Mouse (Mus musculus) brain, embryonic 14.5 days (tissue): ENCODE measurements around the gene Slc44a5. TPM values are rescaled to one million over a fixed set of nuclear protein-coding genes. Genes with fewer than 3 reads are reported as not detected.
"Not testable (repeated sequence)": the region's sequence is repeated elsewhere in the genome, so short reads cannot be mapped to it uniquely, and the experiment has no call there.

Source experiments
- DNase-seq: peaks from one replicate; pipeline ENCODE4 v3.0.0-alpha.2; 2011; ENCODE audit warnings: low read depth
- CTCF ChIP-seq: fragments of 200-500 bp; IDR thresholded peaks from 2 replicates; pipeline ENCODE4 v1.5.1; 2012; ENCODE audit warnings: inconsistent platforms, mild to moderate bottlenecking, moderate library complexity, borderline replicate concordance; ENCODE audit not compliant: insufficient read depth, insufficient read length; ENCODE audit errors: extremely low read depth
- POLR2A ChIP-seq: fragments of 200-500 bp; IDR thresholded peaks from 2 replicates; pipeline ENCODE4 v1.6.1; 2012; ENCODE audit warnings: mild to moderate bottlenecking, inconsistent platforms, borderline replicate concordance; ENCODE audit not compliant: poor library complexity, insufficient read depth, insufficient read length, severe bottlenecking; ENCODE audit errors: extremely low read depth
- polyA plus RNA-seq: library from polyadenylated mRNA; depleted of rRNA; stranded (reverse); fragments of >200 nt; gene quantifications from 2 replicates; pipeline ENCODE4 v1.2.3, GENCODE M21; 2012

Slc44a5 gene
- polyA plus RNA-seq, 1 experiment: 19.6 TPM

DNA sequence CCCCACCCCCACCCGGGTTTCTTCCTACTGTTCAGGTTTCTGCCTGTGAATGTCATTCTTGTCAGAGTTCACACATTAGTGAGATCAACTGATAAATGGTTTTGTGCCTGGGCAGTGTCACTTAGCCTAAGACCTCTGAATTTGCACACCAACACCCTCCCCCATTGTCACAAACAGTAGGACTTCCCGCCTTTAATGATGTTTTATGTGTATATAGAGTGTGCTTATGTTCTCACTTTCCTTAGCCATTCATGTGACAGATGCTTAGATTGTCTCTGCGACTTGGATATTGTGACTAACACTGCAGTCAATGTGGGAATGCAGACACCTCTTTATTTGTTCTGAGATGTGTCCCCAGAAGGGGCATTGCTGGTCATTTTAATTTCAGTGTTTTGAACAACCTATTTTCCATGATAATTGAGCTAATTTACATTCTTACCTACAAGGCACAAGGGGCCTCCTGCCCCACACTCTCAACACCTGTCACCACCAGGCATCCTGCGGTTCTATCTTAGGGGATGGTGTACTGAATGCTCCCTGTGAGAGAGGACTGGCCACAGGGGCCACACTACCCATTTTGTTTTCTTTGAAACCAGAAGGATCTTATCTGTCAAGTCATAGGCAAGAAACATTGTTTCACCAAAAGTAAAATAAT, 236.7 kb downstream of the Slc44a5 start:
- TF ChIP-seq POLR2A (no peak), CTCF (no peak)
- peak; percentile 73 for DNase-seq

DNA sequence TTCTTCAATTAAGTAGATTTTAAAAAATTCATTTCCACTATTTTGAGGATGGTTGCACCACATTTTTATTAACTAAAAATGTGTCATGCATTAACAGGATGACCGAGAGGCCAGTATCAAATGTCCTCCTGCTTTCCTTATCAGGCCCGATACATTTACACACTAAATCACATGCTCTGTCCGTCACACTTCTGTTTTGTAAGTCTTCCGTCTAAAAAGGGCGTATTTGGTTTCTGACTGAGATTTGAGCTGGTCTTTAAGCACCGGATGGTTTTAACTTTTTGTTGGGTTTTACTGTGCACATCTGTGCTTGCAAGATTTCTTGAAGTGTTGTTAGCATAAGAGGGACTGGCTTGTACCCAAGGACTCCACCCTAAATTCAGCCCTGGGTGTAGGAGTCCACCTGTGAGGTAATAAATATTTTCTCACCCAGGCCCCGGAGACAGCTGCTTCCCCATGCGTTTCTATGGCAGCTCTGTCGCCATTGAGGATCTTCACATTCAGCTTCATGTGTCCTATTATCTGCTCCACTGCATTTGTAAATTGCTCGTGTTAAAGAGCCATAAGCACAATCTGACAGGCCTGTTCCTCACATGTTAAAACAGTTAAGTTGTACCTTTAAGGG, 237.3 kb downstream of the Slc44a5 start:
- TF ChIP-seq CTCF (no peak), POLR2A (no peak)
- DNase-seq: peak; percentile 74

DNA sequence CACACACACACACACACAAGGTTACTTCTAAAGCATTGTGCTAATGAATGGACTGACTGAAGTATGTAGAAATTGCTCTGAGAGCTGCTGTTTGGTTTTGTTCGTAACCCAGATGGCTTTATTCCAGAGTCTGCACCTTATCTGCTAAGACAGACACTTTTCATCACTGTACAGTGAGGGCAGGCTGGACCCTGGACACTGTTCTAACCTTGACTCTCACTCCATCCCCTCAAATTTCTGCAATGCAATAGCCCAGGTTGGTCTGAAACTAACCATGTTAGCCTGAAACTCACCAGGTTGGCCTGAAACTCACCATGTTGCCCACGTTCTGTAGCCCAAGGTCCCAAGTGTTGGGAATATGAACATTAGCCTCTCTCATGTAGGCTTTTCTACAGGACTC, 239.3 kb downstream of the Slc44a5 start:
- DNase-seq: no peak
- no peak for TF ChIP-seq CTCF
- no peak for TF ChIP-seq POLR2A

DNA sequence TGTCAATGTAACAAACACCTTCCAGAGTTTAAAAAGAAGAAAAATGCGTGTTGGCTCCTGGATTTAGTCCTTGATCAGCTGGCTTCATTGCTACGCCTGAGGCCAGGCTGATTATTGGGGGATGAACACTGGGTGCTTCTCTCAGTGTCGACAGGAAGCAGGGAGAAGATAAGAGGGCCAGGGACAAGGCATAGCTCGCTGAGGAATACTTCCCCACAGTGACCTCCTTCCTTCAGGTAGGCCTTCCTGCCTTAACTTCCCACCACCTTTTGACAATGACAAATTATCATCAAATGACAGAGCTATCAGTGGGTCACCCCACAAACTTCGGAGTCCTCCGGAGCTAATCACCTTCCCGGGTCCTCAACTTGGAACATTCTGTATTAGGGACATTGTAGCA, 242.1 kb downstream of the Slc44a5 start:
- TF ChIP-seq POLR2A (no peak), CTCF (no peak)
- DNase-seq: no peak

DNA sequence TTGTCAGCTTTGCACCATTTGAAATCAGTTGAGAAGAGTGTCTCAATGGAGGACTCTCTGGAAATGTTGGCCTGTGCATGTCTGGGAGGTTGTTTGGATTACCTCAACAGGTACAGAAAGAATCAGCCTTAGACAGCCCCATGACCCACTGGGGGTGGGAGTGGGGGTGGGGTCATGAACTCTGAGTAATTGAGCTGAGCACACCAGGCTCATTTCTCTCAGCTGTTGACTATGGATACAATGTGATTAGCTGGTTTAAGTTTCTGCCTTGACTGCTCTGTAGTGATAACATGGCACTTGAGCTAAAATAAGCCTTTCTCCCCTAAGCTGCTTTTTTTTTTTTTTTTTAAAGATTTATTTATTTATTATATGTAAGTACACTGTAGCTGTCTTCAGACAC, 242.5 kb downstream of the Slc44a5 start:
- no peak for DNase-seq
- no peak for TF ChIP-seq POLR2A
- TF ChIP-seq CTCF: no peak

DNA sequence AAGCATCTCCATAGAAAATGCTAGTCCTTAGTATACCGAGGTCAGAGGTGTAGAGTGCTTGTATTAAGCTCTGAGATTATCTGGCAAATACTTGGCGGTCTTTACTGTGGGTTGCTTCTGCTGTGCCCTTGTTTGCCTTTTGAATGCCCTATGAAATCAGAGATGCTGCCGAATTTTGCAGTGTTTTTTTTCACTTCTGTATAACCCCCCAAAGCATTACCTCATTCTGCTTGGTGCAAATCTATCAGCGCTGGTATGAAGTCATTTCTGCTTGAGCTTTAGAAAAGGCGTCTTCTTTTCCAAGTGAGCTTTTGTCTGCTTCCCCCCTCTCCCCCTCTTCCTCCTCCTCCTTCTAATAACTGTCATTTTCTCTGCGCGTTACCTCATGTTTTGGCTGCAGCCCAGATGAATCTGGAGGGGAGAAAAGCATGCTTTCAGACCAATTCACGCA, 248.9 kb downstream of the Slc44a5 start:
- DNase-seq: peak; percentile 89
- no peak for TF ChIP-seq CTCF
- TF ChIP-seq POLR2A: no peak

DNA sequence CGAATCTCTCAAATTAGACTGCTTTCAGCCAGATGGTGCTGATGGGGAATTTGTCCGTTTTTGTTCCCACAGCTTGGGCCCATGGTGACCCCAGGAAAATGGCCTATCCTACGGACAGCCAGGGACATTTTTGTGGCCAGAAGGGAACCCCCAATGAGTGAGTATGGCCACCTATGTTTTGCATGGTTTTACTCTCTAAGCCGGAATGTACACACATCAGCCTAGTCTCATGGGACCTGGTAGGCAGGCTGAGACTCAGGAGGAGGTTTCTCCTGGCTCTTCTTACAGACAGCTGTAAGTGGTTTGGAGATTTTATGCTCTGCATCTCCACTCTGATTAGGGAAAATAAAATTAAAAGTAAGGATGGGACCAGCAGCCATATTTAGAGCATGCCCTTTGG, 249.5 kb downstream of the Slc44a5 start:
- no peak for TF ChIP-seq POLR2A
- TF ChIP-seq CTCF: no peak
- no peak for DNase-seq

DNA sequence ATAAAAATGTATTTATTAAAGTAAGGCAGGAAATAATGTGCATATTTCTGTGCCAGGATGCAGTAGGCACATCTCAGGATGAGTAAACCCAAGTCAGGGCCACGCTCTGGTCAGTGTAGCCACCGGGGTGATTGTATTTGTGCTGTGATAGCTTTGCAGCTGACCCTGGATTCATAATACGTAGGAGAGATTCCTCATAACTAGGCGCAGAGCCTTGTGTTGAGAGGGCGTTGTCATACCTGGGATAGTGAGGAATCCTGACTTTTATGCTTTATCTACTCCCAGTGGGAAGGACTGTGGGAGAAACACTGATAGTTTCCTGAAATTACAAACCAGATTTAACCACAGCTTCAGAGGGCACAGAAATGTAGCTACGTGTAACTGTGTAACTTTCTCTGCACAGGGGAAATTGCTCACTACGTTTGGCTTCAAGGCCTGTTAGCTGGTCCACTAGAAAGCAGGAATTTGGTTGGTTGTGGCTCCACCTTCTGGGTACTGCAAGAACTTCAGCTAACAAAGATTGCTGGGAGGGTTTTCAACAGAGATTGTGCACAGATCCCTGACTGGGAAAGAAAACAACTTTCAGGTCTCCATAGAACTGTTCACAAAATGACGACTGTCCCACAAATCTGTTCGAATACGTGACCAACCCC, 253.0 kb downstream of the Slc44a5 start:
- TF ChIP-seq POLR2A: no peak
- peak; percentile 85; the same call in 1 of the 2 replicates for TF ChIP-seq CTCF
- DNase-seq: peak; percentile 91

DNA sequence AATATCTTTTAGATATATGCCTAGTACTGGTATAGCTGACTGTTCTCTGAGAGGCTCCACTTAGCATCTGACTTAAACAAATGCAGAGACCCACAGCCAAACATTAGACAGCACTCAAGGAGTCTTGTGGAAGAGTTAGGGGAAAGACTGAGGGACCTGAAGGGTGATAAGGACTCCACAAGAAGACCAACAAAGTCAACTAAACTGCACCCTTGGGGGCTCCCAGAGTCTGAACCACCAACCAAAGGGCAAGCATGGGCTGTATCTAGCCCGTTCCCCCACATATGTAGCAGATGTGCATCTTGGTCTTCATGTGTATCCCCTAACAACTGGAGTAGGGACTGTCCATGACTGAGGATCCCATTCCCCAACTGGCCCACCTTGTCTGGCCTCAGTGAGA, 271.7 kb downstream of the Slc44a5 start:
- no peak for DNase-seq
- TF ChIP-seq CTCF (no peak), POLR2A (no peak)

DNA sequence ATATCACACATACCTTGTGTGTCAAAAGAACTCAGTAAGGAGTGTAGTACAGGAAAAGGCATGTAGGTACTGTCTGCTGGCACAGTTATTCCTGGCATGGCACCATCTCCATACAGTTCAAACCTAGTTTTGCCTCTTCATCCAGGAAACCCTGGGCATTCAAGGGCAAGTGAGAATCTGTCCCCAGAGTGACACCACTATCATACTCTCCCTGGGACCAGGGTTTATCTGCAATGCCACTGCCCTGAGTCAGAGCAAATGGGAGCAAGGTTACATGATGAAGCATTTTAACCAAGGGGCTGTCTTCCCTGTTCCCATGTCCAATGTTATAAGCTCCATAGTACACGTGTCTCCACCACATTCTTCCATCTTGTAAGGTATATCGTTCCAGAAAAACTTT, 278.2 kb downstream of the Slc44a5 start:
- no peak for DNase-seq

DNA sequence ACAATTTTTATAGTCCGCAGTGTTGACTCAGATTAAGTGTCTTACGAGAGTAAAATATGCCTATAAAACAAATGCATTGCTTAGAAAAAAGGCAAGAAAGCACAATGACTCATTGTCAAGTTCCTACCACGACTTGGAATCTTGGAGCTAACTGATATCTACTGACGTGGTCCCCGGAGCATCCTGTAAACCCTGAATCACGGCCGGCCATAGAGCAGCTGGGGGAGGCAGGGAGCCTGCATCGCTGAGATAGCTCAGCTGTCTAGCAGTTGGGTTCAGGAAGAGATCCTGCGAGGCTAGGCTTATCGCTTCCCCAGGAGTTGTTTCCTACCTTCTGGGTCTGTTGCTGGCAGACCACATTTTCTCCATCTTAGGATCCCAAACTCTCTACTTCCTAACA, 279.0 kb downstream of the Slc44a5 start:
- no peak for DNase-seq
- TF ChIP-seq POLR2A (no peak), CTCF (no peak)

More for the DNA sequence above, 278.2 kb downstream of the Slc44a5 start:
- TF ChIP-seq CTCF (no peak), POLR2A (no peak)

DNA sequence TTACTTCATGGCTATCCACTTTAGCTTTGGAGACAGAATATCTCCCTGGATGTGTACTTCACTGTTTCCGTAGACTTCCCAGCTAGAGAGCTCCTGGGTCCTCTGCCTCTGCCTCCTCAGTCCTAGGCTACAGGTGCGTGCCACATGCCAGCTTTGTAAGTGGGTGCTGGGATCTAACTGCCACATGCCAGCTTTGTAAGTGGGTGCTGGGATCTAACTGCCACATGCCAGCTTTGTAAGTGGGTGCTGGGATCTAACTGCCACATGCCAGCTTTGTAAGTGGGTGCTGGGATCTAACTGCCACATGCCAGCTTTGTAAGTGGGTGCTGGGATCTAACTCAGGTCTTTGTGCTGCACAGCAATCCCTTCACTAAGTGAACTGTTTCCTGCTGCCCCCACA, 281.0 kb downstream of the Slc44a5 start:
- DNase-seq: not testable (repeated sequence)

DNA sequence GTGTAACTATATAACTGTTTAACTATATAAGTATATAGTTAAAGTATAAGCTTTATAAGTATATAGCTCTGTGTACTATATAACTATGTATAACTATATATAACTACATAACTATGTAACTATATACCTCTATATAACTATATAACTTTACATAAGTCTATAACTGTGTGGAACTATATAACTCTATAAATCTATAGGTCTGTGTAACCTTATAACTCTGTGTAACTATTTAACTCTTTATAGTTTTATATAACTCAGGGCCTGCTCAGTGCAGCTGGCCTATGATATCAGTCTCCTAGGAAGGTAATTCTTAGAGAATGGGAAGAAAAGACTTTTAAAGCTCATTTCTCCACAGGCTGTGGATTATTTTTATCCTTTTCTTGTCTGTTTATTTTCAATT, 284.1 kb downstream of the Slc44a5 start:
- no peak for TF ChIP-seq POLR2A
- TF ChIP-seq CTCF: no peak
- DNase-seq: no peak

DNA sequence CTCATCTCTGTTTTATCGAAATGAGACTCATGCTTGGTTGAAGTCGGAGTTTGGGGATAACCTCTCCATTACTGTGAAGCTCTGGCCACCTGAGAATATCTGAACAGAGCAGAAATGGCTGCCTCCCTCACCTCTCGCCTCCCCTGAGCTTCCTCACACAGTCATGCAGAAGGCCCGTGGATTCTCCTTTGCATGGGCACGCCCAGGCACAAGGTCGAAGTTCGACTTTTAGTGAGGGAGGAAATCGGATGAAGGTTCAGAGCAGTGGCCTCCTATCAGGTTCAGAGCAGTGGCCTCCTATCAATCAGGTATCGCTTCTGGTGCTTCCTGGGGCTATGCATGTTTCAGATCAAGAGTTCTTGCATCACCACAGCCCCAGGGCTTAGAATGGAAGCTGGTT, 295.1 kb downstream of the Slc44a5 start:
- TF ChIP-seq POLR2A: no peak
- no peak for TF ChIP-seq CTCF
- no peak for DNase-seq
